Mouse (Mus musculus): ENCODE data around the gene Mrgpra6. TPM values are rescaled to one million over a fixed set of nuclear protein-coding genes. Genes with fewer than 3 reads are reported as not detected.

The Mrgpra6 gene
- total RNA-seq, 1 experiment, result not detected

GRCm38 (mm10) chr7:47165028-47165427 is 39.7 kb downstream of the Mrgpra6 start:
- no peaks in the 10 kb centered on the region for H3K4me1 ChIP-seq (ENCODE audit: control insufficient read depth in 2 of 2, insufficient read depth in 2 of 2, low read length in 2 of 2, poor library complexity in 1 of 2)
- H3K9me3 ChIP-seq (ENCODE audit: control insufficient read depth, insufficient read depth, low read depth, low read length), result no peaks in the 10 kb centered on the region
- in situ Hi-C loops (cut with MboI; ENCODE audit: low sequenced_read_pairs in 2 of 2, unreplicated experiment in 2 of 2), result no loop called here
- H3K4me3 ChIP-seq (ENCODE audit: insufficient read depth in 1 of 2, low read depth in 1 of 2, low read length in 2 of 2, poor library complexity in 1 of 2, severe bottlenecking in 1 of 2), result no peak overlapping the region
- no peak overlapping the region for H3K27ac ChIP-seq (ENCODE audit: insufficient read depth, low read depth, low read length, poor library complexity, severe bottlenecking)
- no peaks in the 10 kb centered on the region for H3K36me3 ChIP-seq (ENCODE audit: control insufficient read depth, insufficient read depth, low read length, poor library complexity, severe bottlenecking)
- DNase-seq (ENCODE audit: low read depth, low spot score), result no peak
- no peak overlapping the region for H3K9ac ChIP-seq (ENCODE audit: insufficient read depth, low read depth, low read length, poor library complexity, severe bottlenecking)
- no peak for TF ChIP-seq CHD2 (IDR thresholded peaks at IDR 0.05; ENCODE audit: low read depth, low read length)
- no peak for TF ChIP-seq ZNF384 (IDR thresholded peaks at IDR 0.05; ENCODE audit: low read depth, low read length)
- no peak for TF ChIP-seq ZC3H11A (IDR thresholded peaks at IDR 0.05; ENCODE audit: borderline replicate concordance, low read depth, low read length)
- TF ChIP-seq HCFC1 (IDR thresholded peaks at IDR 0.05; ENCODE audit: borderline replicate concordance, insufficient read depth, low read length), result no peak
- TF ChIP-seq MAFK (IDR thresholded peaks at IDR 0.05; ENCODE audit: insufficient read depth, low read depth, low read length), result no peak

GRCm38 (mm10) chr7:47163203-47163602 is 41.5 kb downstream of the Mrgpra6 start:
- DNase-seq (ENCODE audit: low read depth, low spot score), result no peak
- no peak for TF ChIP-seq HCFC1 (IDR thresholded peaks at IDR 0.05; ENCODE audit: borderline replicate concordance, insufficient read depth, low read length)
- TF ChIP-seq MAFK (IDR thresholded peaks at IDR 0.05; ENCODE audit: insufficient read depth, low read depth, low read length), result no peak
- TF ChIP-seq CHD2 (IDR thresholded peaks at IDR 0.05; ENCODE audit: low read depth, low read length), result no peak
- no peak for TF ChIP-seq ZC3H11A (IDR thresholded peaks at IDR 0.05; ENCODE audit: borderline replicate concordance, low read depth, low read length)
- no peak for TF ChIP-seq ZNF384 (IDR thresholded peaks at IDR 0.05; ENCODE audit: low read depth, low read length)
- Histone ChIP-seq H3K4me3 (ENCODE audit: insufficient read depth in 1 of 2, low read depth in 1 of 2, low read length in 2 of 2, poor library complexity in 1 of 2, severe bottlenecking in 1 of 2) (no peak overlapping the region), H3K27ac (ENCODE audit: insufficient read depth, low read depth, low read length, poor library complexity, severe bottlenecking) (no peak overlapping the region), H3K36me3 (ENCODE audit: control insufficient read depth, insufficient read depth, low read length, poor library complexity, severe bottlenecking) (no peaks in the 10 kb centered on the region), H3K9me3 (ENCODE audit: control insufficient read depth, insufficient read depth, low read depth, low read length) (no peaks in the 10 kb centered on the region), H3K4me1 (ENCODE audit: control insufficient read depth in 2 of 2, insufficient read depth in 2 of 2, low read length in 2 of 2, poor library complexity in 1 of 2) (no peaks in the 10 kb centered on the region), H3K9ac (ENCODE audit: insufficient read depth, low read depth, low read length, poor library complexity, severe bottlenecking) (no peak overlapping the region)
- in situ Hi-C loops (cut with MboI; ENCODE audit: low sequenced_read_pairs in 2 of 2, unreplicated experiment in 2 of 2), result no loop called here

GRCm38 (mm10) chr7:47158451-47158850 is 46.3 kb downstream of the Mrgpra6 start:
- H3K36me3 ChIP-seq (ENCODE audit: control insufficient read depth, insufficient read depth, low read length, poor library complexity, severe bottlenecking), result no peaks in the 10 kb centered on the region
- no peak for DNase-seq (ENCODE audit: low read depth, low spot score)
- H3K9ac ChIP-seq (ENCODE audit: insufficient read depth, low read depth, low read length, poor library complexity, severe bottlenecking), result no peak overlapping the region
- H3K4me1 ChIP-seq (ENCODE audit: control insufficient read depth in 2 of 2, insufficient read depth in 2 of 2, low read length in 2 of 2, poor library complexity in 1 of 2), result no peaks in the 10 kb centered on the region
- TF ChIP-seq ZC3H11A (IDR thresholded peaks at IDR 0.05; ENCODE audit: borderline replicate concordance, low read depth, low read length) (no peak), MAFK (IDR thresholded peaks at IDR 0.05; ENCODE audit: insufficient read depth, low read depth, low read length) (no peak), CHD2 (IDR thresholded peaks at IDR 0.05; ENCODE audit: low read depth, low read length) (no peak)
- no peaks in the 10 kb centered on the region for H3K9me3 ChIP-seq (ENCODE audit: control insufficient read depth, insufficient read depth, low read depth, low read length)
- no peak overlapping the region for H3K27ac ChIP-seq (ENCODE audit: insufficient read depth, low read depth, low read length, poor library complexity, severe bottlenecking)
- no peak overlapping the region for H3K4me3 ChIP-seq (ENCODE audit: insufficient read depth in 1 of 2, low read depth in 1 of 2, low read length in 2 of 2, poor library complexity in 1 of 2, severe bottlenecking in 1 of 2)
- in situ Hi-C loops (cut with MboI; ENCODE audit: low sequenced_read_pairs in 2 of 2, unreplicated experiment in 2 of 2), result no loop called here

- Histone ChIP-seq H3K9me3 (ENCODE audit: control insufficient read depth, insufficient read depth, low read depth, low read length) (no peaks in the 10 kb centered on the region), H3K4me3 (ENCODE audit: insufficient read depth in 1 of 2, low read depth in 1 of 2, low read length in 2 of 2, poor library complexity in 1 of 2, severe bottlenecking in 1 of 2) (no peak overlapping the region), H3K9ac (ENCODE audit: insufficient read depth, low read depth, low read length, poor library complexity, severe bottlenecking) (no peak overlapping the region), H3K4me1 (ENCODE audit: control insufficient read depth in 2 of 2, insufficient read depth in 2 of 2, low read length in 2 of 2, poor library complexity in 1 of 2) (no peaks in the 10 kb centered on the region), H3K27ac (ENCODE audit: insufficient read depth, low read depth, low read length, poor library complexity, severe bottlenecking) (no peak overlapping the region), H3K36me3 (ENCODE audit: control insufficient read depth, insufficient read depth, low read length, poor library complexity, severe bottlenecking) (no peaks in the 10 kb centered on the region)
- TF ChIP-seq ZNF384 (IDR thresholded peaks at IDR 0.05; ENCODE audit: low read depth, low read length) (no peak), HCFC1 (IDR thresholded peaks at IDR 0.05; ENCODE audit: borderline replicate concordance, insufficient read depth, low read length) (no peak), ZC3H11A (IDR thresholded peaks at IDR 0.05; ENCODE audit: borderline replicate concordance, low read depth, low read length) (no peak), MAFK (IDR thresholded peaks at IDR 0.05; ENCODE audit: insufficient read depth, low read depth, low read length) (no peak), CHD2 (IDR thresholded peaks at IDR 0.05; ENCODE audit: low read depth, low read length) (no peak)
- in situ Hi-C loops (cut with MboI; ENCODE audit: low sequenced_read_pairs in 2 of 2, unreplicated experiment in 2 of 2), result no loop called here
- DNase-seq (ENCODE audit: low read depth, low spot score), result no peak
Observed at GRCm38 (mm10) chr7:47157743-47158142, 47.0 kb downstream of the Mrgpra6 start.

GRCm38 (mm10) chr7:47155849-47156248 is 48.9 kb downstream of the Mrgpra6 start:
- in situ Hi-C loops (cut with MboI; ENCODE audit: low sequenced_read_pairs in 2 of 2, unreplicated experiment in 2 of 2), result no loop called here
- no peaks in the 10 kb centered on the region for H3K9me3 ChIP-seq (ENCODE audit: control insufficient read depth, insufficient read depth, low read depth, low read length)
- no peak overlapping the region for H3K27ac ChIP-seq (ENCODE audit: insufficient read depth, low read depth, low read length, poor library complexity, severe bottlenecking)
- no peaks in the 10 kb centered on the region for H3K4me1 ChIP-seq (ENCODE audit: control insufficient read depth in 2 of 2, insufficient read depth in 2 of 2, low read length in 2 of 2, poor library complexity in 1 of 2)
- DNase-seq (ENCODE audit: low read depth, low spot score), result no peak
- TF ChIP-seq HCFC1 (IDR thresholded peaks at IDR 0.05; ENCODE audit: borderline replicate concordance, insufficient read depth, low read length) (no peak), ZNF384 (IDR thresholded peaks at IDR 0.05; ENCODE audit: low read depth, low read length) (no peak), MAFK (IDR thresholded peaks at IDR 0.05; ENCODE audit: insufficient read depth, low read depth, low read length) (no peak), ZC3H11A (IDR thresholded peaks at IDR 0.05; ENCODE audit: borderline replicate concordance, low read depth, low read length) (no peak), CHD2 (IDR thresholded peaks at IDR 0.05; ENCODE audit: low read depth, low read length) (no peak)
- H3K9ac ChIP-seq (ENCODE audit: insufficient read depth, low read depth, low read length, poor library complexity, severe bottlenecking), result no peak overlapping the region
- H3K4me3 ChIP-seq (ENCODE audit: insufficient read depth in 1 of 2, low read depth in 1 of 2, low read length in 2 of 2, poor library complexity in 1 of 2, severe bottlenecking in 1 of 2), result no peak overlapping the region
- H3K36me3 ChIP-seq (ENCODE audit: control insufficient read depth, insufficient read depth, low read length, poor library complexity, severe bottlenecking), result no peaks in the 10 kb centered on the region
